Mouse (Mus musculus) embryonic fibroblast, embryonic 13.5 days (primary cell): ENCODE results near the gene Cdhr3. TPM values are rescaled to one million over a fixed set of nuclear protein-coding genes. Genes with fewer than 3 reads are reported as not detected.

Experiments used
- H3K27ac ChIP-seq: 2 replicates; pipeline ENCODE4 v1.5.1; 2012; ENCODE audit warnings: low read length, control low read depth, inconsistent platforms; ENCODE audit not compliant: insufficient read depth
- H3K4me1 ChIP-seq: 2 replicates; pipeline ENCODE4 v1.6.1; 2011; ENCODE audit warnings: low read length; ENCODE audit not compliant: control insufficient read depth, insufficient read depth
- H3K4me3 ChIP-seq: 2 replicates; pipeline ENCODE4 v1.5.1; 2011; ENCODE audit warnings: mild to moderate bottlenecking, control low read depth, low read length; ENCODE audit not compliant: insufficient read depth
- CTCF ChIP-seq: IDR thresholded peaks from 2 replicates; pipeline ENCODE4 v1.5.1; 2011; ENCODE audit warnings: mild to moderate bottlenecking, control low read depth, low read length, moderate library complexity, borderline replicate concordance; ENCODE audit not compliant: insufficient read depth
- POLR2A ChIP-seq: IDR thresholded peaks from 2 replicates; pipeline ENCODE4 v1.6.1; 2011; ENCODE audit warnings: low read depth, mild to moderate bottlenecking, control low read depth, low read length, moderate library complexity
- polyA plus RNA-seq: library from polyadenylated mRNA; stranded (reverse); fragments of >200 nt; gene quantifications from 2 replicates; pipeline ENCODE4 v1.2.4, GENCODE M21; 2011; ENCODE audit warnings: low read depth; ENCODE audit not compliant: missing spikeins, insufficient read length

Cdhr3 gene
- polyA plus RNA-seq, 1 experiment, result not detected

DNA sequence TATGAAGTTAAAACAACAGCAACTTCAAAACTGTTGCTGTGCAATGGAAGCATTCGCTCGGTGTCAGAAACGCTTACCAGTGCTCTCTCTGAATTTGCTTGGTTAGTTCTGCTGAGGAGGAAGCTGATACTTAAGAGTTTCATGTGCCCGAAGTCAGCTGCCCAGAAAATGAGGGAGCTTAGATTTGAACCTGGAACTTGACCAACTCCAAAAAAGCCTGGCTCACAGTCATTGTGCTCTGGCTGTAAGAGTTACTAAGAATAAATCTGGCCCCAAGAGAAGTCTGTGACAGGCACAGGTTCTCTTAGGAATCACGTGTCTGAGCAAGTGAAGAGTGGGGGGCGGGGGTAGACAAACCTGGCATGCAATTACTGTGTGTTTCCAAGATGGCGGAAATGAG lies 51.2 kb downstream of the Cdhr3 start:
- H3K4me1 ChIP-seq, result peaks cover 9% of the 10 kb centered on the region
- no peak for TF ChIP-seq CTCF
- no peak for TF ChIP-seq POLR2A
- no peak overlapping the region for H3K4me3 ChIP-seq
- peak overlapping the region; percentile 43; the same call in 1 of the 2 replicates for H3K27ac ChIP-seq

DNA sequence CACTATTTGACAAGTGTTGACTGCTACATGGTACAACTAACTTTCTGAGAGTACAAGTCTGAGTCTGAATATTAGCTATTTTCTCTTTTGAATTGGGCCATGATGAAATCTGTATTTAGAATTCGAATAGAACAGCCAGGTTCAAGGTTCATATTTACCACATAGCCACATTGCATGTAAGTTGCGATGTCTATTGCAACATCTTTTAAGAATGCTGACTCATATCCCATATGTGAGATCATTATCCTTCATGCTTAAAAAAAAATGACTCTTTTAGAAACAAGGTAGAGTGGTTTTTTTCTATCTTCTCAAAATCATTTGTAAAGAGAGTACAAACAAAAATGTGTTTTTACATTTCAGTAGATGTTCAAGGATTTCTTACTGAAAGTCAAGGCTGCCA lies 51.9 kb downstream of the Cdhr3 start:
- H3K27ac ChIP-seq, result peak overlapping the region; percentile 92
- TF ChIP-seq POLR2A (no peak), CTCF (no peak)
- no peak overlapping the region for H3K4me3 ChIP-seq
- H3K4me1 ChIP-seq, result peaks cover 9% of the 10 kb centered on the region

- Histone ChIP-seq H3K27ac (no peak overlapping the region), H3K4me3 (no peak overlapping the region), H3K4me1 (peaks cover 5% of the 10 kb centered on the region)
- no peak for TF ChIP-seq POLR2A
Observed at GRCm38 (mm10) chr12:33038676-33039075, 54.0 kb downstream of the Cdhr3 start.

- no peak for TF ChIP-seq POLR2A
- TF ChIP-seq CTCF, result no peak
- peaks cover 3% of the 10 kb centered on the region for H3K4me1 ChIP-seq
- no peak overlapping the region for H3K27ac ChIP-seq
- no peak overlapping the region for H3K4me3 ChIP-seq
Observed at GRCm38 (mm10) chr12:33035719-33036521, 56.8 kb downstream of the Cdhr3 start.

- Histone ChIP-seq H3K4me1 (peaks cover 3% of the 10 kb centered on the region), H3K27ac (no peak overlapping the region), H3K4me3 (no peak overlapping the region)
- no peak for TF ChIP-seq POLR2A
- TF ChIP-seq CTCF, result no peak
Observed at GRCm38 (mm10) chr12:33035089-33035718, 57.5 kb downstream of the Cdhr3 start.

GRCm38 (mm10) chr12:33034343-33035088 lies 58.2 kb downstream of the Cdhr3 start:
- no peak for TF ChIP-seq CTCF
- TF ChIP-seq POLR2A, result no peak
- Histone ChIP-seq H3K4me1 (no peaks in the 10 kb centered on the region; the same call in 1 of the 2 replicates), H3K4me3 (no peak overlapping the region), H3K27ac (no peak overlapping the region)

GRCm38 (mm10) chr12:33033221-33033620 lies 59.5 kb downstream of the Cdhr3 start:
- TF ChIP-seq CTCF, result no peak
- TF ChIP-seq POLR2A, result no peak
- Histone ChIP-seq H3K4me3 (no peak overlapping the region), H3K27ac (no peak overlapping the region), H3K4me1 (no peaks in the 10 kb centered on the region; the same call in 1 of the 2 replicates)

DNA sequence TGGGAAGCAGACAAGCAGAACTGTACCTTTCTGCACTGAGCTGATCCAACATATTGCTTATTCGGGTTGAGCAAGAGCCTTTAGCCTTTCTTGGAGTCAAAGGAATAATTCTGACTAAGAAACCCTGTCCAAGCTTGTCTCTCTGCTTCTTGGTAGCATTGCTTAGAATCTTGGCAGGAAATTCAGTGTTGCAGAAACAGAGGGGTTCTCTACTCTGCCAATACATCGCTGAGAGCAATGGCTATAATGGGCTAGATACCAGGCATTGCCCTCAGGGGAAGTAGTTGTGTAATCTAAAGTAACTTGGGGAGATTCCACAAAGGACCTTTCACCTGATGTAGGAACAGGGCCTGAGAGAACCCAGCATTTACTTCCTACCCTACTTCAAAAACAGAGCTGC lies 62.1 kb downstream of the Cdhr3 start:
- TF ChIP-seq CTCF (no peak), POLR2A (no peak)
- H3K4me3 ChIP-seq, result no peak overlapping the region
- no peak overlapping the region for H3K27ac ChIP-seq
- peaks cover 3% of the 10 kb centered on the region; the same call in 1 of the 2 replicates for H3K4me1 ChIP-seq

- H3K27ac ChIP-seq, result no peak overlapping the region
Observed at GRCm38 (mm10) chr12:33030066-33030465, 62.6 kb downstream of the Cdhr3 start.

More at GRCm38 (mm10) chr12:33030066-33030465, 62.6 kb downstream of the Cdhr3 start:
- no peak for TF ChIP-seq POLR2A
- no peak overlapping the region for H3K4me3 ChIP-seq
- peaks cover 3% of the 10 kb centered on the region; the same call in 1 of the 2 replicates for H3K4me1 ChIP-seq
